Mouse (Mus musculus) myocyte (in vitro differentiated cells): Measurements from ENCODE around the gene Il5. TPM values are rescaled to one million over a fixed set of nuclear protein-coding genes. Genes with fewer than 3 reads are reported as not detected.
"Not testable (repeated sequence)": the region's sequence is repeated elsewhere in the genome, so short reads cannot be mapped to it uniquely, and the experiment has no call there.

ENCODE experiments used
- H3K27me3 ChIP-seq: one replicate; pipeline ENCODE4 v1.6.1; 2011; ENCODE audit not compliant: control insufficient read depth, insufficient read depth, insufficient read length
- H3K36me3 ChIP-seq: one replicate; pipeline ENCODE4 v1.6.1; 2011; ENCODE audit not compliant: control insufficient read depth, insufficient read depth
- H3K4me2 ChIP-seq: one replicate; pipeline ENCODE4 v1.6.1; 2011; ENCODE audit warnings: low read depth, control low read depth
- H3K4me3 ChIP-seq: one replicate; pipeline ENCODE4 v1.5.1; 2011; ENCODE audit warnings: mild to moderate bottlenecking, control low read depth, moderate library complexity
- H3K79me2 ChIP-seq: one replicate; pipeline ENCODE4 v1.6.1; 2011; ENCODE audit not compliant: control insufficient read depth, insufficient read depth
- H3ac ChIP-seq: one replicate; pipeline ENCODE4 v1.6.1; 2011; ENCODE audit not compliant: control insufficient read depth, insufficient read length
- CEBPB ChIP-seq: IDR thresholded peaks from 2 replicates; pipeline ENCODE4 v1.6.1; 2011; ENCODE audit warnings: mild to moderate bottlenecking, moderate library complexity; ENCODE audit not compliant: poor library complexity, insufficient read depth, severe bottlenecking
- E2F4 ChIP-seq: IDR thresholded peaks from one replicate; pipeline ENCODE4 v1.6.1; 2011; ENCODE audit warnings: mild to moderate bottlenecking, control low read depth, moderate library complexity; ENCODE audit not compliant: insufficient read depth
- MAX ChIP-seq: IDR thresholded peaks from one replicate; pipeline ENCODE4 v1.6.1; 2011; ENCODE audit warnings: low read depth, mild to moderate bottlenecking, control low read depth
- MYOD1 ChIP-seq, 3 experiments: IDR thresholded peaks; one replicate each; pipeline ENCODE4 v1.6.1; 2011; ENCODE audit warnings: control low read depth in 2 of 3, low read depth in 2 of 3, mild to moderate bottlenecking in 2 of 3, moderate library complexity in 1 of 3; ENCODE audit not compliant: insufficient read length in 2 of 3, control insufficient read depth in 1 of 3
- MYOG ChIP-seq, 3 experiments: IDR thresholded peaks; one replicate each; pipeline ENCODE4 v1.6.1; 2011; ENCODE audit warnings: control low read depth in 2 of 3, low read depth in 2 of 3, mild to moderate bottlenecking in 2 of 3; ENCODE audit not compliant: insufficient read length in 2 of 3, control insufficient read depth in 1 of 3, insufficient read depth in 1 of 3
- POLR2A ChIP-seq: IDR thresholded peaks from one replicate; pipeline ENCODE4 v1.6.1; 2011; ENCODE audit warnings: low read depth, mild to moderate bottlenecking, control low read depth, moderate library complexity; ENCODE audit not compliant: insufficient read length
- POLR2AphosphoS2 ChIP-seq: IDR thresholded peaks from one replicate; pipeline ENCODE4 v1.6.1; 2011; ENCODE audit warnings: low read depth, control low read depth; ENCODE audit not compliant: insufficient read length
- REST ChIP-seq: IDR thresholded peaks from one replicate; pipeline ENCODE4 v1.6.1; 2011; ENCODE audit warnings: mild to moderate bottlenecking, control low read depth, moderate library complexity; ENCODE audit not compliant: insufficient read depth, insufficient read length
- SRF ChIP-seq: IDR thresholded peaks from one replicate; pipeline ENCODE4 v1.6.1; 2011; ENCODE audit warnings: low read depth; ENCODE audit not compliant: control insufficient read depth, insufficient read length
- TCF12 ChIP-seq: IDR thresholded peaks from one replicate; pipeline ENCODE4 v1.6.1; 2011; ENCODE audit warnings: mild to moderate bottlenecking, control low read depth; ENCODE audit not compliant: poor library complexity, insufficient read depth, severe bottlenecking
- TCF3 ChIP-seq: IDR thresholded peaks from one replicate; pipeline ENCODE4 v1.6.1; 2011; ENCODE audit warnings: low read depth, control low read depth; ENCODE audit not compliant: insufficient read length
- USF1 ChIP-seq: IDR thresholded peaks from one replicate; pipeline ENCODE4 v1.6.1; 2011; ENCODE audit warnings: low read depth, mild to moderate bottlenecking, control low read depth, moderate library complexity
- polyA plus RNA-seq: library from polyadenylated mRNA; unstranded; fragments of >200 nt; fragmentation: generic; extraction: Trizol; gene quantifications from one replicate; pipeline ENCODE4 v1.2.1, GENCODE M21; 2012; ENCODE audit warnings: missing spikeins

The Il5 gene
- polyA plus RNA-seq, 1 experiment, result not detected

DNA sequence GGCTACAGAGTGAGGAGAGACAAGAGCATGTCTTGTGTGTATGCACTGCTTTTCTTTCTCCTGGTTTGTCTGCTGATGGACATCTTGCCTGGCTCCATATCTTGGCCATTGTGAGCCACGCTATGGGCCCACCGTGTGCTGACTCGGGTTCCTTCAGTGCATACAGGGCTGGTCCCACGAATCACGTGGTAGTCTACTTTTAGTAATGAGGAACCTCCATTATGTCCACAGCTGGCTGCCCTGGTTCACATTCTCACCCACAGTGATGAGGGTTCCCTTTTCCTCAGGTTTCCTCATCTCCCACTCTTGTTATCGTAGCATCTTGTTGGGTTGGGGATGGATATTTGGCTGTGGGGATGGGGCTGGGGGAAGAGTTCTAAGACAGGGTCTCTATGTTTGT lies 28.0 kb downstream of the Il5 start:
- no peak overlapping the region for H3K4me3 ChIP-seq
- no peaks in the 10 kb centered on the region for H3K36me3 ChIP-seq
- TF ChIP-seq MYOG (IDR thresholded peaks at IDR 0.05; ENCODE audit: control insufficient read depth in 1 of 3, insufficient read depth in 1 of 3, insufficient read length in 2 of 3, low read depth in 2 of 3) (no peak), REST (no peak), MYOD1 (IDR thresholded peaks at IDR 0.05; ENCODE audit: control insufficient read depth in 1 of 3, insufficient read length in 2 of 3, low read depth in 2 of 3) (no peak), MAX (no peak), CEBPB (no peak), USF1 (no peak), POLR2AphosphoS2 (no peak), E2F4 (no peak), POLR2A (no peak), SRF (no peak), TCF3 (no peak), TCF12 (no peak)

DNA sequence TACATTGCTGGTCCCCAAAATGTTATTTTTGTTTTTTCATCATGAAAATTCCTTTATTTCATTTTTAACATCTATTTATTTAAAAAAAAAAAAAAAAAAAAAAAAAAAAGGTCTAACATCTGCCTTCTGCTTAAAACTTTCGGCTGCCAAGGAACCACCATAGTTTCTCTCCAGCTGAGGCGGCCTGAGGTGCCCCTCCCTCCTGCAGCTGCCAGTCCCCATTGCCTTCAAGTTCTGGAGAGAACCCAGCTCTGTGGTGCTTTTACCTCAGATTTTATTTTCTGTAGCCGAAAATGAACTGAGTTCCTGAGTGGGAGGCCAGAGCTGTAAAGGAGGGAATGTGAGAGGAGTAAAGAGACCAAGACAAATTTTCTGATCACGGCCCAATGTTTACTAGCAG lies 28.7 kb downstream of the Il5 start:
- Histone ChIP-seq H3K4me3 (no peak overlapping the region), H3ac (no peak overlapping the region), H3K79me2 (no peaks in the 10 kb centered on the region), H3K27me3 (no peaks in the 10 kb centered on the region), H3K4me2 (no peak overlapping the region), H3K36me3 (no peaks in the 10 kb centered on the region)
- no peak for TF ChIP-seq CEBPB

More for the DNA sequence above, 28.0 kb downstream of the Il5 start:
- Histone ChIP-seq H3K27me3 (no peaks in the 10 kb centered on the region), H3K4me2 (no peak overlapping the region), H3K79me2 (no peaks in the 10 kb centered on the region), H3ac (no peak overlapping the region)

DNA sequence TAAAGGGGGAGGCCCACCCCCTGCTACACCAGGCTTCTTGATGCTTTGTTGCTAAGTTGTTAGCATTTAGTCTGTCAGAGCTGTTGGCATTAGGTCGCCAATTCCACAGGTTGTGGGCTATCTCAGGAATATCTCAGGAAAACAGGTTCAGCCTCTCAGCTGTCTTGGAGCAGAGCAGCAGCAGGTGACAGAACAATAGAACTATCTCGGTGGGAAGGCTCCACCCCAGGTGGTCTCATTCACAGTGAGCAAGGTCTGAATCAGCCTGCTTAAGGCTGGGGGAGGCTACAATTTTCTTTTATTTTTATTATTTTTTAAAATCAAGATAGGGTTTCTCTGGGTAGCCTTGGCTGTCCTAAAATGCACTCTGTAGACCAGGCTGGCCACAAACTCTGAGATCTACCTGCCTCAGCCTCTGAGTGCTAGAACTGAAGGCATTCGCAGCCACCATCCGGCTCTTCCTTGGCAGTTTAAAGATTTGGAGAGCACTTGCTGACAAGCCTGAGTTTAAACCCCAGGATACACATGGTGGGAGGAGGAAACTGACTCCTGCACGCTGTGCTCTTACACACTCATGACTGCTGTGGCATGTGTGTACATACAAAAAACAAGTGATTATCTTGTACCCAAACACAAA lies 29.2 kb downstream of the Il5 start:
- H3K79me2 ChIP-seq, result no peaks in the 10 kb centered on the region
- no peaks in the 10 kb centered on the region for H3K36me3 ChIP-seq
- TF ChIP-seq REST, result no peak
- TF ChIP-seq TCF3, result no peak
- TF ChIP-seq MAX, result no peak
- no peak for TF ChIP-seq TCF12
- no peak for TF ChIP-seq POLR2AphosphoS2
- no peak overlapping the region for H3ac ChIP-seq
- no peak overlapping the region for H3K4me3 ChIP-seq
- H3K27me3 ChIP-seq, result no peaks in the 10 kb centered on the region
- H3K4me2 ChIP-seq, result no peak overlapping the region

DNA sequence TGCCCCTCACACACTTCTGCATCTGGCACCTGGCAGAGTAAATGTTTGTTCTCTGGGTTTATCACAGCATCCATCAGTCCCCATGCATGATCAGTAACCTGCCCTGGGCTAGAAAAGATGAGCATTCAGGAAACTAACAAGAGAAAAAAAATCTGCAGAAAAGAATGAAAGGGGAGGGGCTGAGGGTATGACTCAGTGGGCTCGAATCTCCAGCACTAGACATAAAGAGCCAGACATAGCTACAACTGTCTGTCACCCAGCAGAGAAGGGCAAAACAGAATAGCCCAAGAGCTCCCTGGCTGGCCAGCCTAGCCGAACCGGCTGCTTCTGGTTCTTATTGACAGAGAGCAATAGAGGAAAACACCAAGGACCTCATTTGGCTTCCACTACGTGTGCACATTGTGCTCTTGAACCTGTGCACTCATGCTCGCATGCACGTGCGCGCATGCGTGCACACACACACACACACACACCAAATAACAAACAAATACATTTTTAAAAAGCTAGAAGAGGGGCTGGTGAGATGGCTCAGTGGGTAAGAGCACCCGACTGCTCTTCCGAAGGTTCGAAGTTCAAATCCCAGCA lies 34.5 kb downstream of the Il5 start:
- Histone ChIP-seq H3ac (no peak overlapping the region), H3K79me2 (no peaks in the 10 kb centered on the region), H3K4me2 (no peak overlapping the region), H3K36me3 (no peaks in the 10 kb centered on the region), H3K27me3 (no peaks in the 10 kb centered on the region), H3K4me3 (no peak overlapping the region)
- TF ChIP-seq POLR2A, result no peak
- TF ChIP-seq MAX, result no peak
- no peak for TF ChIP-seq USF1
- no peak for TF ChIP-seq E2F4
- no peak for TF ChIP-seq POLR2AphosphoS2
- TF ChIP-seq CEBPB, result no peak
- no peak for TF ChIP-seq MYOG (IDR thresholded peaks at IDR 0.05; ENCODE audit: control insufficient read depth in 1 of 3, insufficient read depth in 1 of 3, insufficient read length in 2 of 3, low read depth in 2 of 3)
- TF ChIP-seq TCF12, result no peak
- TF ChIP-seq SRF, result no peak
- TF ChIP-seq TCF3, result no peak
- TF ChIP-seq REST, result no peak
- TF ChIP-seq MYOD1 (IDR thresholded peaks at IDR 0.05; ENCODE audit: control insufficient read depth in 1 of 3, insufficient read length in 2 of 3, low read depth in 2 of 3), result no peak

DNA sequence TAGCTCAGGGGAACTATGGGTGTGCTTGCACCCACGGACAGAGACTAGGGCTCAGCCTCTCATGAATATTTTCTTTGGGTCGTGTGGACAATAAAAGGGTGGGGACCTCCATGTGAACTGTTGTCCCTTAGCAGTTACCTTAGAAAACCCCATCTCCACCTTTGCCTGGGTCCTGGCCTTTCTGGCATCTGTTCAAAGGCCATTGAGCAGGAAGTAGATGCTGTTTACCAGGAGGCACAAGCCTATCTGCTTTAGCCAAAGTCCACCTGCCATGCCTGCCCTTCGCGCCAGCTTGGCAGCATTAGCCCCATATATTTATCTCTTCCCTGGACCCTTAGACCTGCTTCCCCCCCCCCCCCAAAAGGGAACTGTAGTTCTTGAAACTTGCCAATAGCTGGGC lies 37.0 kb downstream of the Il5 start:
- H3K4me3 ChIP-seq, result no peak overlapping the region
- no peaks in the 10 kb centered on the region for H3K36me3 ChIP-seq
- no peaks in the 10 kb centered on the region for H3K79me2 ChIP-seq
- TF ChIP-seq REST (no peak), CEBPB (no peak), MYOD1 (IDR thresholded peaks at IDR 0.05; ENCODE audit: control insufficient read depth in 1 of 3, insufficient read length in 2 of 3, low read depth in 2 of 3) (no peak), POLR2A (no peak), E2F4 (no peak), POLR2AphosphoS2 (no peak), MYOG (IDR thresholded peaks at IDR 0.05; ENCODE audit: control insufficient read depth in 1 of 3, insufficient read depth in 1 of 3, insufficient read length in 2 of 3, low read depth in 2 of 3) (no peak), SRF (no peak), TCF3 (no peak), USF1 (no peak), TCF12 (no peak), MAX (no peak)
- H3ac ChIP-seq, result no peak overlapping the region
- H3K4me2 ChIP-seq, result no peak overlapping the region
- H3K27me3 ChIP-seq, result no peaks in the 10 kb centered on the region

DNA sequence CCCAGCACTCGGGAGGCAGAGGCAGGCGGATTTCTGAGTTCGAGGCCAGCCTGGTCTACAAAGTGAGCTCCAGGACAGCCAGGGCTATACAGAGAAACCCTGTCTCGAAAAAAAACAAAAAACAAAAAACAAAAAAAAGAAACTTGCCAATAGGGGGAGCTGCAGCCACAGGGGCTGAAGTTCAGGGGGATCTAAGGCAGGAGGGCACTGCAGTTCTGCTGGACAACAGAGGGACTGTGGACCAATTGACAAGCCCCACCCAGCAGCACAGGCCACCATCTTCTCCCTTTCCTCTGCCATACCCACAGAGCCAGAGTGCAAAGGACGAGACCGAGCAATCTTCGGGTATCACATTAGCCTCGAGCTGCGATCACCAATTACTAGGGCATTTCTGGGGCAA lies 37.4 kb downstream of the Il5 start:
- H3K27me3 ChIP-seq, H3K79me2 ChIP-seq, H3K4me2 ChIP-seq, H3ac ChIP-seq, H3K4me3 ChIP-seq, H3K36me3 ChIP-seq: not testable (repeated sequence)
